Mouse (Mus musculus) cerebellum, adult 18-20 months (tissue): ENCODE data around the gene Lnpk.

ENCODE experiments used
- DNase-seq, 2 experiments: peaks; one replicate each; pipeline ENCODE4 v3.0.0; 2021

Gene Lnpk

GRCm38 (mm10) chr2:74578843-74579489, at the start of gene Lnpk:
TSS of gene Lnpk (minus strand) at chr2:74579435.
- DNase-seq: peak; percentile 95 to 96

GRCm38 (mm10) chr2:74620368-74620767, 41.1 kb upstream of the Lnpk start:
- DNase-seq: no peak

- no peak for DNase-seq
Measured at GRCm38 (mm10) chr2:74619676-74620246, 40.5 kb upstream of the Lnpk start.

- DNase-seq: no peak
Measured at GRCm38 (mm10) chr2:74617706-74618105, 38.5 kb upstream of the Lnpk start.

GRCm38 (mm10) chr2:74611406-74611805, 32.2 kb upstream of the Lnpk start:
- DNase-seq: no peak

- no peak for DNase-seq
Measured at GRCm38 (mm10) chr2:74609350-74609749, 30.1 kb upstream of the Lnpk start.

GRCm38 (mm10) chr2:74606087-74606760, 27.0 kb upstream of the Lnpk start:
- DNase-seq: no peak

GRCm38 (mm10) chr2:74604011-74604410, 24.8 kb upstream of the Lnpk start:
- DNase-seq: no peak

GRCm38 (mm10) chr2:74602483-74602882, 23.2 kb upstream of the Lnpk start:
- DNase-seq: no peak

- DNase-seq: no peak
Measured at GRCm38 (mm10) chr2:74597169-74597568, 17.9 kb upstream of the Lnpk start.

- DNase-seq: no peak
Measured at GRCm38 (mm10) chr2:74596094-74596493, 16.9 kb upstream of the Lnpk start.

GRCm38 (mm10) chr2:74578146-74578842, 941 bp downstream of the Lnpk start:
- peak in 1 of 2 experiments; percentile 40 for DNase-seq

GRCm38 (mm10) chr2:74570390-74570789, 8.8 kb downstream of the Lnpk start:
- DNase-seq: peak in 1 of 2 experiments; percentile 4

- DNase-seq: no peak
Measured at GRCm38 (mm10) chr2:74559822-74560221, 19.4 kb downstream of the Lnpk start.

GRCm38 (mm10) chr2:74559092-74559491, 20.1 kb downstream of the Lnpk start:
- no peak for DNase-seq

- DNase-seq: no peak
Measured at GRCm38 (mm10) chr2:74557451-74557850, 21.8 kb downstream of the Lnpk start.

- no peak for DNase-seq
Measured at GRCm38 (mm10) chr2:74551929-74552328, 27.3 kb downstream of the Lnpk start.

- no peak for DNase-seq
Measured at GRCm38 (mm10) chr2:74548306-74548705, 30.9 kb downstream of the Lnpk start.

GRCm38 (mm10) chr2:74508302-74508701, 70.9 kb downstream of the Lnpk start:
- no peak for DNase-seq

- DNase-seq: no peak
Measured at GRCm38 (mm10) chr2:74506439-74506838, 72.8 kb downstream of the Lnpk start.

- no peak for DNase-seq
Measured at GRCm38 (mm10) chr2:74500307-74500706, 78.9 kb downstream of the Lnpk start.

- no peak for DNase-seq
Measured at GRCm38 (mm10) chr2:74497851-74498250, 81.4 kb downstream of the Lnpk start.

- no peak for DNase-seq
Measured at GRCm38 (mm10) chr2:74491426-74491825, 87.8 kb downstream of the Lnpk start.

GRCm38 (mm10) chr2:74490186-74490585, 89.0 kb downstream of the Lnpk start:
- no peak for DNase-seq
